Mouse (Mus musculus) midbrain, embryonic 10.5 days (tissue): ENCODE data around the gene Hoxb4. TPM values are rescaled to one million over a fixed set of nuclear protein-coding genes. Genes with fewer than 3 reads are reported as not detected.

Source experiments
- DNase-seq: peaks from one replicate; pipeline ENCODE4 v3.0.0-alpha.2; 2017; ENCODE audit warnings: low spot score
- H3K27ac ChIP-seq: fragments of 300-500 bp; sonication (generic); replicated peaks from 2 replicates; pipeline ENCODE4 v1.5.1; 2016; ENCODE audit warnings: mild to moderate bottlenecking
- H3K27me3 ChIP-seq: fragments of 300-500 bp; sonication (generic); 2 replicates; pipeline ENCODE4 v1.6.1; 2016; ENCODE audit warnings: low read depth, mild to moderate bottlenecking; ENCODE audit not compliant: poor library complexity, severe bottlenecking
- H3K36me3 ChIP-seq: fragments of 300-500 bp; sonication (generic); 2 replicates; pipeline ENCODE4 v1.6.1; 2016; ENCODE audit warnings: mild to moderate bottlenecking, moderate library complexity
- H3K4me1 ChIP-seq: fragments of 300-500 bp; sonication (generic); 2 replicates; pipeline ENCODE4 v1.6.1; 2016
- H3K4me3 ChIP-seq: fragments of 300-500 bp; sonication (generic); 2 replicates; pipeline ENCODE4 v1.5.1; 2016; ENCODE audit warnings: mild to moderate bottlenecking, moderate library complexity
- H3K9me3 ChIP-seq: fragments of 300-500 bp; sonication (generic); replicated peaks from 2 replicates; pipeline ENCODE4 v1.6.1; 2016; ENCODE audit warnings: mild to moderate bottlenecking
- WGBS: fragments of 180-500 bp; shearing (Covaris S2); methylation state at CpG from one replicate; pipeline ENCODE4 v1.1.7; 2016; 5-methylcytosine and 5-hydroxymethylcytosine counted together
- microRNA counts: library from miRNA; unstranded; fragments of <30 nt; microRNA quantifications from one replicate; lab custom pipeline; 2017
- microRNA-seq: library from miRNA; unstranded; fragments of <30 nt; microRNA quantifications from one replicate; pipeline ENCODE4, GENCODE M21; 2017
- polyA plus RNA-seq: library from polyadenylated mRNA; unstranded; fragments of >200 nt; fragmentation: Nextera tagmentation; extraction: Ambion mirVana; gene quantifications from 2 replicates; pipeline ENCODE4 v1.2.1, GENCODE M21; 2016

Gene Hoxb4
- polyA plus RNA-seq, 1 experiment from 2014 or later = not detected

DNA sequence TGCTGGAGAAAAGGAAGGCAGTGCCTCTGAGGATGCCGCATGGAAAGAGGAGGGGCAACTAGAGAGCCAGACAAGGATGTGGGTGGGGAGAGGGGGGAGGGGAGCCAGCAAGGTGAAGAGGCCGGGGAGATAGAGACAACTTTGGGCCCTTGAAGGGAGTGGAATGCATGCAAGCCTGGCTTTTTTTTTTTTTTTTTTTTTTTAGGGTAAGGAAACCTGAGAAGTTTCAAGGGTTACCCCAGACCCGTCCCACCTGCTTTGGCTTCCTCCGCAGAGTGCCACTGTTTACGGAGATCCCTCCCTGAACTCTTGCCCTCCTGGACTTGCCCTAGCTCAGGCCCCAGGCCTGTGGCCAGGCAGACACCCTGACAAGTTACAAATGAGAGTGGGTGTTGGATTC, 45.7 kb downstream of the Hoxb4 start:
- H3K4me1 ChIP-seq = peaks cover 6% of the 10 kb centered on the region; the same call in 1 of the 2 replicates
- H3K27ac ChIP-seq = no peak overlapping the region
- H3K27me3 ChIP-seq = peaks cover 100% of the 10 kb centered on the region
- H3K9me3 ChIP-seq = no peaks in the 10 kb centered on the region
- no peak for DNase-seq
- no peaks in the 10 kb centered on the region for H3K36me3 ChIP-seq
- WGBS = 1% methylated on average over 5 of the region's 5 CpGs
- no peak overlapping the region for H3K4me3 ChIP-seq

DNA sequence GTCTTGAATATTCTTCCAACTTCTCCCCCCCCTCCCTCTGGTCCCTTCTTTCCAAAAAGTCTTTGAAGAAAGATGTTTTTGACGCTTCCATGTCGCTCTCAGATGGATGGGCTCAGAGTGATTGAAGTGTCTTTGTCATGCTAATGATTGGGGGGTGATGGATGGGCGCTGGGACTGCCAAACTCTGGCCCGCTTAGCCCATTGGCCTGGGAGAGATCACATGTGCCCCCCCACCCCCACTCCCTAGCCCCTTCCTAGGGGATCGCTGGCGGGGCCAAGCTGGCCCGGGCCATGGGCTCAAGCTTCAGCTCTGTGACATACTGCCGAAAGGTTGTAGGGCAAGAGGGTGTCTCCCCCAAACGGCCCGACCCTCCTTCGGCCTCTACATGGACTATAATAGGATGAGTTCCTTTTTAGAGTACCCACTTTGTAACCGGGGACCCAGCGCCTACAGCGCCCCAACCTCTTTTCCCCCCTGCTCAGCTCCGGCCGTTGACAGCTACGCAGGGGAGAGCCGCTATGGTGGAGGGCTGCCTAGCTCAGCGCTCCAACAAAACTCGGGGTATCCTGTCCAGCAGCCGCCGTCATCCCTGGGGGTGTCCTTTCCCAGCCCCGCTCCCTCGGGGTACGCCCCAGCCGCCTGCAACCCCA, 47.5 kb downstream of the Hoxb4 start, which contains the start of gene Hoxb1:
Gene Hoxb1 (plus strand): TSS at position 312 of the 651 bp plus-strand sequence.
- H3K36me3 ChIP-seq = no peaks in the 10 kb centered on the region
- no peak within 1 kb of the TSS for H3K4me3 ChIP-seq
- H3K9me3 ChIP-seq = no peaks in the 10 kb centered on the region
- peak; percentile 37 for DNase-seq
- under 1% methylated on average over 26 of the region's 26 CpGs for WGBS
- peaks cover 100% of the 10 kb centered on the region for H3K27me3 ChIP-seq
- no peak within 1 kb of the TSS for H3K27ac ChIP-seq
- H3K4me1 ChIP-seq = peaks cover 6% of the 10 kb centered on the region; the same call in 1 of the 2 replicates

- 2% methylated on average over 47 of the region's 47 CpGs for WGBS
- Histone ChIP-seq H3K4me3 (no peak overlapping the region), H3K4me1 (peaks cover 6% of the 10 kb centered on the region; the same call in 1 of the 2 replicates), H3K27ac (no peak overlapping the region), H3K36me3 (no peaks in the 10 kb centered on the region), H3K9me3 (no peaks in the 10 kb centered on the region), H3K27me3 (peaks cover 100% of the 10 kb centered on the region)
- no peak for DNase-seq
Observed at GRCm38 (mm10) chr11:96366092-96367041, 48.3 kb downstream of the Hoxb4 start.

GRCm38 (mm10) chr11:96367141-96367540, 49.1 kb downstream of the Hoxb4 start:
- no peak overlapping the region for H3K4me3 ChIP-seq

GRCm38 (mm10) chr11:96368686-96369085, 50.6 kb downstream of the Hoxb4 start:
- no peaks in the 10 kb centered on the region for H3K36me3 ChIP-seq
- peaks cover 10% of the 10 kb centered on the region; the same call in 1 of the 2 replicates for H3K4me1 ChIP-seq
- H3K4me3 ChIP-seq = no peak overlapping the region
- no peak overlapping the region for H3K27ac ChIP-seq
- peaks cover 100% of the 10 kb centered on the region for H3K27me3 ChIP-seq
- 3% methylated on average over 5 of the region's 5 CpGs for WGBS
- H3K9me3 ChIP-seq = no peaks in the 10 kb centered on the region
- DNase-seq = no peak

More at GRCm38 (mm10) chr11:96367141-96367540, 49.1 kb downstream of the Hoxb4 start:
- peaks cover 6% of the 10 kb centered on the region; the same call in 1 of the 2 replicates for H3K4me1 ChIP-seq
- peaks cover 100% of the 10 kb centered on the region for H3K27me3 ChIP-seq
- H3K36me3 ChIP-seq = no peaks in the 10 kb centered on the region
- DNase-seq = no peak
- 11% methylated on average over 6 of the region's 6 CpGs for WGBS
- no peak overlapping the region for H3K27ac ChIP-seq
- H3K9me3 ChIP-seq = no peaks in the 10 kb centered on the region

GRCm38 (mm10) chr11:96369140-96369539, 51.1 kb downstream of the Hoxb4 start:
- WGBS = 8% methylated on average over 7 of the region's 7 CpGs
- H3K36me3 ChIP-seq = no peaks in the 10 kb centered on the region
- no peak overlapping the region for H3K4me3 ChIP-seq
- no peak overlapping the region for H3K27ac ChIP-seq
- peaks cover 10% of the 10 kb centered on the region; the same call in 1 of the 2 replicates for H3K4me1 ChIP-seq
- H3K27me3 ChIP-seq = peaks cover 100% of the 10 kb centered on the region
- no peaks in the 10 kb centered on the region for H3K9me3 ChIP-seq
- DNase-seq = no peak

MicroRNAs within 50 kb of the gene (microRNA counts, 519-probe panel; counts per million panel counts)
- microRNA mmu-miR-10a (lab: Ali Mortazavi, UCI) = not detected

Small RNA genes within 50 kb of the gene (microRNA-seq; reads per million reads assigned to microRNA genes)
- 194 reads per million, percentile 59 among the genes with 10 or more reads in this experiment for gene Mir10a

Other genes starting within 250 kb of the Hoxb4 start
- gene Atp5g1, start 242.6 kb upstream of the Hoxb4 start, polyA plus RNA-seq = 534 and 550 TPM in 2 replicates
- gene Calcoco2, start 206.3 kb upstream of the Hoxb4 start, polyA plus RNA-seq = not detected in 2 replicates
- not detected in 2 replicates for gene Ttll6, start 184.5 kb upstream of the Hoxb4 start, polyA plus RNA-seq
- gene Hoxb13, start 124.0 kb upstream of the Hoxb4 start, polyA plus RNA-seq = not detected in 2 replicates
- not detected in 2 replicates for gene Hoxb9, start 46.8 kb upstream of the Hoxb4 start, polyA plus RNA-seq
- not detected in 2 replicates for gene Hoxb8, start 36.4 kb upstream of the Hoxb4 start, polyA plus RNA-seq
- not detected in 2 replicates for gene Hoxb7, start 31.6 kb upstream of the Hoxb4 start, polyA plus RNA-seq
- not detected in 2 replicates for gene Hoxb6, start 25.8 kb upstream of the Hoxb4 start, polyA plus RNA-seq
- not detected in 2 replicates for gene Hoxb5, start 14.9 kb upstream of the Hoxb4 start, polyA plus RNA-seq
- gene Hoxb3, start 5.1 kb downstream of the Hoxb4 start, polyA plus RNA-seq = not detected in 2 replicates
- 0.10 TPM in 1 of 2 replicates, not detected in the other for gene Hoxb2, start 32.3 kb downstream of the Hoxb4 start, polyA plus RNA-seq
- 0.15 TPM in 1 of 2 replicates, not detected in the other for gene Hoxb1, start 47.5 kb downstream of the Hoxb4 start, polyA plus RNA-seq
- gene Skap1, start 146.3 kb downstream of the Hoxb4 start, polyA plus RNA-seq = 1.4 and 1.8 TPM in 2 replicates